Mouse (Mus musculus) cerebellum, postnatal 10 days (tissue): ENCODE results near the gene Wdr78.
A peak's percentile ranks its signal among the peaks of the same experiment; 100 is the strongest.

Source experiments
- DNase-seq, 2 experiments: peaks; one replicate each; pipeline ENCODE4 v3.0.0; 2021; ENCODE audit warnings: mixed read lengths in 2 of 2

Gene Wdr78

DNA sequence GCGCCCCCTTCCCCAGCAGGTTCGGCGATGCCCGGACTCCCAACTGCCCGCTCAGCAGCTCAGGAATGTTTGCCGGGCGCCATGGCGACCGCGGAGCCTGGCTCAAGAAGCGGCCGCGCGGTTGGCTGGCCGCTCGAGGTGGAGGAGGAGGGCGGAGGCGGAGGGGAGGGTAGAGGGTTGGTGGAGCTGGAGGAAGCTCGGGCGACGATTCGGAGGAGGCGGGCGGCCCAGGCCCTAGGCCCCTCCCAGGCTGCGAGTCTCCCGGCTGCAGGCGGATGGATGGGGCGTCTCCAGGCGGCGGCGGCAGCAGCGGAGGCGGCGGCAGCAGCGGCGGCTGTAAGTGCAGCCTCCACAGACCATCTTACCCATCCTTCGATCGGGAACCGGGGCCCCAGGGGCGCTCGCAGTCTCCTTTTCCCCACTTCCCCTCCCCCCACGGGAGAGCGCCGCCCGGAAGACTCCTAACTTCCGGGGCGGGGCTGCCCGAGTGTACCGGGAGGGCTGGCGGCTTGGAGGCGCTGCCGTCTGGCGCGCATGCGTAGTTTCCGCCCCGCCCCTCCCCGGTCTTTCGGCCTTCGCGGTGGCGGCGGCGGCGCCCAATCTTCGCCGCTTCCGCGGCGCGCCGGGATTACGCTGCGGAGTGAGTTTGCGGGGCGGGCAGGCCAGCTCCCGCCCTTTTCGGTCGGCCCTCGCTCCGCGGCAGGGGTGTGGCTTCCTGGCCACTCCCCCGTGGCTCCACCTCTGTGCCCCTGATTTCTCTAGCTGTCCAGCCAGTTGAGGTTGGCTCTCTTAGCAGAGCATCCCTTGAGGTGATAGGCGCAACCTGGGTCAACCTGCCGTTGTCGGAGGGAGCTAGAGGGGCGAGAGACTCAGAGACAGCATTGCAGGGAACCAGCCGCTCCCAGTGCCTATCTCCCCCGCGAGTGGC is at the start of gene Wdr78, which contains the start of gene Mier1:
Gene Wdr78, minus strand, starts transcription at position 372 of the 928 bp plus-strand sequence.
Gene Mier1, plus strand, starts transcription at position 207 of the 928 bp plus-strand sequence.
- peak; percentile 98 for DNase-seq

- DNase-seq: no peak
Observed at GRCm38 (mm10) chr4:103158781-103159180, 44.4 kb upstream of the Wdr78 start.

- no peak for DNase-seq
Observed at GRCm38 (mm10) chr4:103151946-103152345, 37.6 kb upstream of the Wdr78 start.

GRCm38 (mm10) chr4:103146339-103146738 is 32.0 kb upstream of the Wdr78 start:
- DNase-seq: peak; percentile 90 to 93

GRCm38 (mm10) chr4:103136946-103137345 is 22.6 kb upstream of the Wdr78 start:
- DNase-seq: no peak

- no peak for DNase-seq
Observed at GRCm38 (mm10) chr4:103126533-103126932, 12.2 kb upstream of the Wdr78 start.

DNA sequence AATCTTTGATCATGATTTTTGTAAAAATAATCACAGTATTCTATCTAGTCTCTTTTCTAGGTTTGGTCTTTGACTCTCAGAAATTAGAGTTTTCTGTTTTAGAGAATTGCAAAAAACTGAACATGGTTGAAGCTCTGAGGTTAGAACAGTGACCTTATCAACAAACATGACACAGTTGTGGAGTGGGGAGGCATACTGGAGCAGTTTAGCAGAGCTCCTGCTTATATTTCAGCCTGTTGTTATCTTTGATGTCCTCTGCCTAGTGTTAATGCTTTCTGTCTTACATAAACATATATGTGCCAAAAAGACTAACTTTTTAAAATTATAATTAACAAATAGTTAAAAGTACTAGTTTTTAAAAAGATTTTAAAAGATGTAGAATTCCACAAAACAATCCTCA is 9.3 kb upstream of the Wdr78 start:
- DNase-seq: no peak

DNA sequence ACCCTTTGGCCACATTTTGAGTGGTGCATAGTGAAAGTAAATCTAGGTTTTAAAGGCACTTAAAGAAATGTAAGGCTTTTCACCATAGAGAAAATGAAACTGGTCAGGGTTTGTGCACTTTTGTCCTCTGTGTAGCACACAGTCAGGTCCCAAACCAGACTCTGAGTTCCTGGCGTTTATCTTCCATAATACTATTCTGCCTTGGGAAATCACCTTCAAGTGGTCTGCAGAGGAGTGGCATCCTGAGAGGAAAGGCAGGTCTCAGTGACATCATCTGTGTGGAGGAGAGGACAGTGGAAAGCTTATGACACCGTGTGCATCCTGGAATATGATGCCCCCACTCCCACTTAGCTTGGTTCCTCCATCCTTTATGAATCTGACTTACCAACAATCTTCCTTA is 8.7 kb upstream of the Wdr78 start:
- no peak for DNase-seq

DNA sequence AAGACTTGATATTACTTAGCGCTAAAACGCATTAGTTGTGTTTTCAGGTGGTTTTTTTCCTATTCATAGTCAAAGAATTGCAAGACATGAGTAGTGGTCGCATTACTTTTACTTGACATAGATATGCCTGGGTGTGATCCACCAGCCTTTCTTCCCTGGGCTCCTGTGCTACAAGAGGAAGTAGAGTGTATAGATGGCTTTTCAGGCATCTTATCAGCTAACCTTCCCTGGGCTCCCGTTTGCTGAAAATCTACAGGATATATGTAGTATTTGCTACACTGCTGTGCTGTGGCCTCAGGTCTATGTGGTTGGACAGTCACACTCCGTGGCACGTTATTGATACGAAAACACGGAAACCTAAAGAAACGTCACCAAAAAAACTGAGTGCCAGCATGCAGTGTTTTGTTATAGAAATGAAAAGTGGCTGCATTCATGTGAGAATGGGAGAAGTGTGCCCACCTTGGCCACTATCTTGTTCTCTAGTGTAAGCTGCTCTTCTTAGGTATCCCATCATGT is 6.6 kb upstream of the Wdr78 start:
- no peak for DNase-seq

DNA sequence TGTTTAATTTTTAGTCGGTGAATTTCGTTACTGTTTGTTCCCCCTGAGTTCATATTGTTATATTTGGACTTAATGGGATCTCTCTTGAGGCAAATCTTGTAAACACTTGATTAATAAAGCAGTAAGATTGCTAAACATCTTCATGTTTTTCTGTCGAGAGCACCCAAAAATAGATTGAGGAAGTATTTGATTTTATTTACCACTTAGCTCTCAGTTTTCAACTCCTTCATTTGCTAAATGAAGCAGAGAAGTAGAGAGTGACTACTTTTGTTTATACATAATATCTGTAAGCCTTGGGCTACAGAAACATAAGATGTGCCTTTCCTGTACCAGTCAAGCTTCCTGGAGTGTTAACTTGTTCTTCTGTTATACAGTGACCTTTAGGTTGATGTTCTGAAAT is 6.0 kb upstream of the Wdr78 start:
- DNase-seq: no peak

GRCm38 (mm10) chr4:103120028-103120384 is 5.7 kb upstream of the Wdr78 start:
- DNase-seq: no peak

- DNase-seq: peak; percentile 76 to 84
Observed at GRCm38 (mm10) chr4:103119229-103120027, 5.1 kb upstream of the Wdr78 start.

- DNase-seq: no peak
Observed at GRCm38 (mm10) chr4:103118888-103119228, 4.5 kb upstream of the Wdr78 start.

GRCm38 (mm10) chr4:103113402-103113801 is 953 bp downstream of the Wdr78 start:
- DNase-seq: no peak

- DNase-seq: no peak
Observed at GRCm38 (mm10) chr4:103112651-103113050, 1.7 kb downstream of the Wdr78 start.

DNA sequence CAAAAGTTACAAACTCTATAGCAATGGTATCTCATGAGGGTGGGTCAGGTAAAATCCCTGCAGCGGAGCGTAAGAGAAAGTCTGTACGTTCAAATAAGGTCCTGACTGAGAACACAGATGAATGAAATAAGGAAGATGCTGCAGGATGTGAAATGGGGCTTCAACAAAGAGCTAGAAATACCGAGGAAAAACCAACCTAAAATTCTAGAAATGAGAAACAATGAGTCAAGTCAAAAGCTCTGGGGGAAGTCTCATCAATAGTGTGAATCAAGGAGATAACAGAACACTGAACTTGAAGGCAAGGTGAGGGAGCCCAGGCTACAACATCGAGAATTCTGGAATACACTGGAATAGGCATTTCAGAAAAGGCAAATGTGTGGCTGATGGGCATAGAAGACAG is 15.8 kb downstream of the Wdr78 start:
- DNase-seq: no peak

- no peak for DNase-seq
Observed at GRCm38 (mm10) chr4:103095921-103096320, 18.4 kb downstream of the Wdr78 start.

DNA sequence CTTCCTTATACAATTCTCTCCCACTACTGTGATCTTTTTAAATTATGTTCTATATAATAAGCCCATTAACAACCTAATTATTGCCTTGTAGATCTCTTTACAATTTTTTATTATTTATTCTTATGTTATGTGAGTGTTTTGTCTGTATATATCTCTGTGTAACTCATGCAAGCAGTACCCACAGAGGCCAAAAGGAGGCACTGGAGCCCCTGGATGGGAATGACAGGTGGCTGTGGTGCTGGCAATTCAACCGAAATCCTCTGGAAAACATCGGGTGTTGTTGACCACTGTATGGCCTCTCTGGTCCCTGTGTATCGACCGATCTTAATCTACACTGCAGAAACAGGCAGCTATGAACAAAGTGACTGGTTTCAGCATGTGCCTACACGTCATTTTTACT is 29.1 kb downstream of the Wdr78 start:
- no peak for DNase-seq

- DNase-seq: no peak
Observed at GRCm38 (mm10) chr4:103070631-103071030, 43.7 kb downstream of the Wdr78 start.

DNA sequence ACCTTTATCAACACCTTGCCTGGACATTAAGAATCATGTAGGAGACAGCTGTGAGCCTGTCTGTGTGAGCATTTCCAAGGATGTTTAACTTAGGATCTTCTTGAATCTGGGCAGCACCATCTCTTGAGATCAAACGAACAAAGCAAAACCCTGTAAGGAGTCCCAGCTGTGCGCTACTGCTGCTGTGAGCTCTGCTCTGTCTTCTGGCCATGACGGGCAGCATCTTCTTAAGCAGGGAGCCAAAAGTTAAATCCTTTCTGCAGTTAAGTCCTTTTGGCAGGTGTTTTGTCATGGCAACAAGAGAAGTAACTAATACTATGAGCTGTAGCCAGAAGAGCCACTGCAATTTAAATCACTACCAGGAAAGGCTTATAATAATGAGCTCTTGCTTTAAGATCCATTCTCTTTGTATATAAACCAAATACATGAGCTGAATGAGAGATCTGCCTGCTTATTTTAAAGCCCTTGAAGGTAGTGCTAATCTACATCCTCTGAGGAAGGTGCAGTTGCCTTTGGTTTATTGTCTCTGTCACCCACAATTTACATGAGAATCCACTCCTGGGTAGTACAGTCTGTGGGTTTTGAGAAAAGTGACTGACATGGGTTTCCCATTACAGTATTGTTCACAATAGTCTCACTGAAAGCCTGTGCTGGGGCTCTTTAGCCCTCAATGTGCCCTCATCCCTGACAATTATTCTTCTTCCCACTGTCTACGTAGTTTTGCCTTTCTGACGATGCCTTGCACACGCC is 46.3 kb downstream of the Wdr78 start:
- no peak for DNase-seq

DNA sequence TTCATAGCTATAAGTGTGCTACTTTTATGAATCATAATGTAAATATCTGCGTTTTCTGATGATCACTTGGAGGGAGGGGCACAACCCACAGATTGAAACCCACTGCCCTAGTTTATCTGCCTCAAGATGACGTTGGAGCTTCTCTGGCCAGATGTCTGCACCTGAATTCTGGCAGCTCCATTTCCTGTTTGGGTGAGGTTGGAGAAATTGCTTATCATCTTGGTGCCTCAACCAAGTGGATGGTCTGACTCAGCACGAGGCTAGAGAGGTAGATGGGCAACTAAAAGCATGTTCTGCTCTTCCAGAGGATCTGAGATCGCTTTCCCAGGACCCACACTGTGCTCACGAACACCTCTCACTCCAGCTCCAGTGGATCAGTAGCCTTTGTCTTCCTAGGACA is 49.4 kb downstream of the Wdr78 start:
- no peak for DNase-seq

- DNase-seq: no peak
Observed at GRCm38 (mm10) chr4:103064421-103064820, 49.9 kb downstream of the Wdr78 start.

- no peak for DNase-seq
Observed at GRCm38 (mm10) chr4:103056909-103057308, 57.4 kb downstream of the Wdr78 start.
